Mouse (Mus musculus): ENCODE measurements around the gene Kcnj8. TPM values are rescaled to one million over a fixed set of nuclear protein-coding genes. Genes with fewer than 3 reads are reported as not detected.

Gene Kcnj8
- polyA plus RNA-seq, 1 experiment from 2014 or later, result 8.3 TPM

DNA sequence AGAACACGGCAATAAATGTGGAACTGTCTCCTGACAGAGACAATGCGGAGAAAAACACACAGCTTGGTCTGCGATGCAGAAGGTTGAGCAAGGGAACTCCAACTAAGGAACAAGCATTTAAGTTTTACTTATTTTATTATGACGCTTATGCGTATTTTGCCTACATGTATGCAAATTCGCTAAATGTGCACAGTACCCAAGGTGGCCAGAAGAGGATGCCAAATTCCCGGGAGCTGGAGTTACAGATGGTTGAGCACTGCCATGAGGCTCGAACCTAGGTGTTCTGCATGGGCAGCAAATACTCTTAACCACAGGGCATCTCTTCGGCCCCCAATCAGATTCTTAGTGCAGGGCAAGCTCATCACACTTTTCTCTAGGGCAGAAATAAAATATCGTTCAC, 13.3 kb downstream of the Kcnj8 start:
- Histone ChIP-seq H3K9ac (replicated peaks; ENCODE audit: low read depth, low read length) (no peak overlapping the region), H3K4me1 (ENCODE audit: control insufficient read depth, insufficient read depth, low read length) (no peaks in the 10 kb centered on the region), H3K4me2 (ENCODE audit: low read depth, low read length) (no peak overlapping the region), H3K27ac (ENCODE audit: low read depth, low read length) (no peak overlapping the region), H3K36me3 (ENCODE audit: control insufficient read depth, insufficient read depth, low read length) (no peaks in the 10 kb centered on the region), H3K4me3 (ENCODE audit: low read depth, low read length) (no peak overlapping the region), H3K27me3 (ENCODE audit: control insufficient read depth, insufficient read depth, low read length) (no peaks in the 10 kb centered on the region), H3K9me3 (ENCODE audit: control insufficient read depth, low read length) (no peaks in the 10 kb centered on the region)
- 82% methylated on average over 10 of the region's 10 CpGs for WGBS
- no peak for ATAC-seq (ENCODE audit: low read depth)

DNA sequence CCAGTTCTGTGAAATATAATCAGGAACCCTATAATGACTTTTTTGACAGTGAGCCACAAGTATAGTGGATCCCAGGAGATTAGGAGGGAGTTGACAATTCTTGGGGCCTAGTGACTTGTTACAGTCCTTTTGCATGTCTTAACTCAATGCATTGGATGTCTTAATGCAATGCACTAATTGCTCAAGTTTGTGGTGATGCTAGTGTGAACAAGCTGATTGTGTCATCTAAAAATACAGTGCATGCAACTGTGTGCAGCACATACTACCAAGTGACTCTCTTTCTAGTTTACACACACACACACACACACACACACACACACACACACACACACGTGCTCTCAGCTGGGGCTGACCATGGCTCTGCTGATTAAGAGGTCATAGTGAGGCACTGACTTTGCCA, 15.4 kb downstream of the Kcnj8 start:
- H3K27ac ChIP-seq (ENCODE audit: low read depth, low read length), result no peak overlapping the region
- no peak overlapping the region for H3K9ac ChIP-seq (replicated peaks; ENCODE audit: low read depth, low read length)
- no peaks in the 10 kb centered on the region for H3K36me3 ChIP-seq (ENCODE audit: control insufficient read depth, insufficient read depth, low read length)
- no peaks in the 10 kb centered on the region for H3K4me1 ChIP-seq (ENCODE audit: control insufficient read depth, insufficient read depth, low read length)
- no peaks in the 10 kb centered on the region for H3K27me3 ChIP-seq (ENCODE audit: control insufficient read depth, insufficient read depth, low read length)
- no peak overlapping the region for H3K4me2 ChIP-seq (ENCODE audit: low read depth, low read length)
- no peaks in the 10 kb centered on the region for H3K9me3 ChIP-seq (ENCODE audit: control insufficient read depth, low read length)
- no peak overlapping the region for H3K4me3 ChIP-seq (ENCODE audit: low read depth, low read length)
- no peak for ATAC-seq (ENCODE audit: low read depth)
- 80% methylated on average over 1 of the region's 1 CpGs for WGBS

DNA sequence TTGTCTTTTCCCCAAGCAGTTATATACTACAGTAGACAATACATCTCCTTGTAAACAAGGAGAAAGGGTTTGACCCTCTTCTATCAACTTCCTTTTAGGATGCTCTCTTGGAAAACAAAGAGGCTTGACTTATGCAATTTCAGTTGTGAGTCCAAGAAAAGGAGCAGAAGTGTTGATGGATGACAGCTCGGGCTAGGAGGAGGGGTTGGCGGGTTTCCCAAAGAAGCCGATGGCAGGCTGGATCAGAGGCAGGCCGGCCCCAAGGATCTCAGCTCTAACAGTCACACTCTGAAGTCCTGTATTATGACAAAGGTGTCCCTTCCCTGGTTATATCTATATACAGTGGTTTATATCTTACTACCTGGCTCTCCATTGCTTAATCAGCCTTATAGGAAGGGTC, 19.9 kb downstream of the Kcnj8 start:
- Histone ChIP-seq H3K36me3 (ENCODE audit: control insufficient read depth, insufficient read depth, low read length) (no peaks in the 10 kb centered on the region), H3K9me3 (ENCODE audit: control insufficient read depth, low read length) (no peaks in the 10 kb centered on the region), H3K4me3 (ENCODE audit: low read depth, low read length) (no peak overlapping the region), H3K9ac (replicated peaks; ENCODE audit: low read depth, low read length) (no peak overlapping the region), H3K27ac (ENCODE audit: low read depth, low read length) (no peak overlapping the region), H3K27me3 (ENCODE audit: control insufficient read depth, insufficient read depth, low read length) (no peaks in the 10 kb centered on the region), H3K4me2 (ENCODE audit: low read depth, low read length) (no peak overlapping the region), H3K4me1 (ENCODE audit: control insufficient read depth, insufficient read depth, low read length) (no peaks in the 10 kb centered on the region)
- 78% methylated on average over 4 of the region's 4 CpGs for WGBS
- no peak for ATAC-seq (ENCODE audit: low read depth)

DNA sequence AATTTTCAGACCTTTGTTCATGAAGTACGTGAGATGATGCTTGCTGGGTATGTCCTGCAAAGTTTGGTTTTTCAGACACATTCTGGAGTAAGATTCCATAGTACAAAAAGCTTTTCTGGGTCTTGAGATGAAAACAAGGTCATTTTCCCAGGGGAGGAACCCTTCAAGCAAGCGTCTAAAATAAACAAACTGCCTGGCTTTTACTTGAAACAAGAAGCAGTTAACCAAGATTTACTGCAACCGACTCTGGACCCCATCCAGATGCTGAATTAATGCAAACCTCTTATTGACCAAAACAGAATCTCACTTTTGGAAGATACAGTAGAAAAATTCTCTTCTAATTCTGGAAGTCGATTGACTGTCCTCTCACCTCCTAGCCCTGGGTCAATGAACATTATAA, 20.5 kb downstream of the Kcnj8 start:
- H3K27me3 ChIP-seq (ENCODE audit: control insufficient read depth, insufficient read depth, low read length), result no peaks in the 10 kb centered on the region
- H3K9me3 ChIP-seq (ENCODE audit: control insufficient read depth, low read length), result no peaks in the 10 kb centered on the region
- H3K4me1 ChIP-seq (ENCODE audit: control insufficient read depth, insufficient read depth, low read length), result no peaks in the 10 kb centered on the region
- H3K36me3 ChIP-seq (ENCODE audit: control insufficient read depth, insufficient read depth, low read length), result no peaks in the 10 kb centered on the region
- H3K4me3 ChIP-seq (ENCODE audit: low read depth, low read length), result no peak overlapping the region
- no peak overlapping the region for H3K27ac ChIP-seq (ENCODE audit: low read depth, low read length)
- no peak overlapping the region for H3K9ac ChIP-seq (replicated peaks; ENCODE audit: low read depth, low read length)
- 58% methylated on average over 4 of the region's 4 CpGs for WGBS
- ATAC-seq (ENCODE audit: low read depth), result no peak
- no peak overlapping the region for H3K4me2 ChIP-seq (ENCODE audit: low read depth, low read length)

DNA sequence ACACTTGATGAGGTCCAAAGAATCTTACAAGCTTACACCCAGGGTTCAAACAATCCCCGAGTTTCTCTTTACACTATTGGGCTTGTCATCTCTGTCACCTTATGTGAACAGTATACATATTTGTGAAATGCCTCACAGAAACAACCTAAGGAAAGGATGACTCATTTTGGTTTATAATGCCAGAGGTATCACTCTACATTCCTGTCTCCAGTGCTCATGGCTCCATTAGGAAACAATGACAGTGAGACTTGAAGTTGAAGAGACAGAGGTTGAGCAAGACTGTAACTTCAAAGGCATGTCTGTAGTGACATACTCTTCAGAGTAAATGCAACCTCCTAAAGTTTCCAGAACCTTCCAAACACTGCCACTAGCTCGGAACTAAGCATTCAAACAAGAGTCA, 23.0 kb downstream of the Kcnj8 start:
- H3K4me1 ChIP-seq (ENCODE audit: control insufficient read depth, insufficient read depth, low read length), result no peaks in the 10 kb centered on the region
- no peak overlapping the region for H3K27ac ChIP-seq (ENCODE audit: low read depth, low read length)
- 83% methylated on average over 2 of the region's 2 CpGs for WGBS
- H3K36me3 ChIP-seq (ENCODE audit: control insufficient read depth, insufficient read depth, low read length), result no peaks in the 10 kb centered on the region
- H3K4me3 ChIP-seq (ENCODE audit: low read depth, low read length), result no peak overlapping the region
- H3K9me3 ChIP-seq (ENCODE audit: control insufficient read depth, low read length), result no peaks in the 10 kb centered on the region
- H3K27me3 ChIP-seq (ENCODE audit: control insufficient read depth, insufficient read depth, low read length), result no peaks in the 10 kb centered on the region
- H3K4me2 ChIP-seq (ENCODE audit: low read depth, low read length), result no peak overlapping the region
- no peak overlapping the region for H3K9ac ChIP-seq (replicated peaks; ENCODE audit: low read depth, low read length)
- ATAC-seq (ENCODE audit: low read depth), result no peak

DNA sequence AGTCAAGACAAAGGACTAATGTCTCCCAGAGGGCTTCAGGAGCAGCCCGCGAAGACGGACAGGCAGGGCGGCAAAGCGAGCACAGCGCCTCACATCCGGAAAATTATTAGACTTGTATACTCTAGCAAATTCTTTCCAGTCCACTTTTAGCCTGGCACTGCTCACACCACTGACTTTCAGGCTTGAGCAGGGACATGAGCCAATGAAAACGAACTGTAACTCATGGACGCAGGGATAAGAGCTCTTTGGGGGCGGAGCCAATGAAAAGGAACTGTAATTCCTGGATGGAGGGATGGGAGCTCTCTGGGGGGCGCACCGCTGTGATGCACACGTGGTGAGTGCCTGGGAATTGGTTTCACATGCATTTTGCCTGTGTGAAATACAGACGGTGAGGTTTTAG, 26.3 kb downstream of the Kcnj8 start:
- Histone ChIP-seq H3K4me1 (ENCODE audit: control insufficient read depth, insufficient read depth, low read length) (no peaks in the 10 kb centered on the region), H3K27me3 (ENCODE audit: control insufficient read depth, insufficient read depth, low read length) (no peaks in the 10 kb centered on the region), H3K4me3 (ENCODE audit: low read depth, low read length) (no peak overlapping the region), H3K9ac (replicated peaks; ENCODE audit: low read depth, low read length) (no peak overlapping the region), H3K4me2 (ENCODE audit: low read depth, low read length) (no peak overlapping the region; the same call in 1 of the 2 replicates), H3K27ac (ENCODE audit: low read depth, low read length) (no peak overlapping the region), H3K36me3 (ENCODE audit: control insufficient read depth, insufficient read depth, low read length) (no peaks in the 10 kb centered on the region), H3K9me3 (ENCODE audit: control insufficient read depth, low read length) (no peaks in the 10 kb centered on the region)
- WGBS, result 49% methylated on average over 14 of the region's 14 CpGs
- ATAC-seq (ENCODE audit: low read depth), result no peak

DNA sequence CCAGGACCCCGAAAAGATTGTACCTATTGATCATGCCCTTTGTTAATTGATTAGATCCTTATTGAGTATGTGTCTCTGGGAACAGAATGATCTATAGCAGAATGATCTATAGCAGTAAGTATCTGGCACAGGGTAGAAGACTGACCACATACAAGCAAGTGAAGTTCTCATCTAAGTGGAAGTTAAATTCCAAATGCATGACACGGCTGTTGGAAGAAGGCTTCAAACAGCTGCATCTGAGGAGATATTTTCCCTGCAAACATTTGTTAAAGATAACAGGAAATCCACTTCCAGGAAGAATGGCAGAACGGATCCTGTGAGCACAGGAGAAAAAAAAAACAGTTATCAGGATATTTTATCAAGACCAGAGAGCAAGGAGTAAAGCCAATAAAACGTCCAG, 27.8 kb downstream of the Kcnj8 start:
- Histone ChIP-seq H3K4me2 (ENCODE audit: low read depth, low read length) (no peak overlapping the region), H3K4me1 (ENCODE audit: control insufficient read depth, insufficient read depth, low read length) (no peaks in the 10 kb centered on the region), H3K27me3 (ENCODE audit: control insufficient read depth, insufficient read depth, low read length) (no peaks in the 10 kb centered on the region), H3K9ac (replicated peaks; ENCODE audit: low read depth, low read length) (no peak overlapping the region), H3K9me3 (ENCODE audit: control insufficient read depth, low read length) (no peaks in the 10 kb centered on the region), H3K36me3 (ENCODE audit: control insufficient read depth, insufficient read depth, low read length) (no peaks in the 10 kb centered on the region), H3K27ac (ENCODE audit: low read depth, low read length) (no peak overlapping the region), H3K4me3 (ENCODE audit: low read depth, low read length) (no peak overlapping the region)
- WGBS, result 77% methylated on average over 4 of the region's 4 CpGs
- ATAC-seq (ENCODE audit: low read depth), result no peak

DNA sequence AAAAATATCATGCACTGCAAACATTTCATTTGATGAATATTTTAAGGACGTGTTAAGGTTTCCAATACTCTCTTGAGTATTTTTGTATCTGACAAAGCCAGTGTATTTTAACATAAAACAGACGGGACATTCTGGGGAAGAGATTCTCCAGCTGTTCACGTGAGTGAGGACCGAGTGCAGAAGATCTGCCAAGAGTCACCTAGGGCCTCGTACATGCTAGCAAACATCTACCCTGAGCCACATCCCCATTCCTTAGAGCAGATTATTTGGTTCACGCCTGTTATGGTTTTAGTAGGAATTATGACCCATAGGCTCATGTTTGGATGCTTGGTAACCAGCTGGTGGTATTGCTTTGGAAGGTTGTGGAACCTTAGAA, 28.6 kb downstream of the Kcnj8 start:
- Histone ChIP-seq H3K9ac (replicated peaks; ENCODE audit: low read depth, low read length) (no peak overlapping the region), H3K36me3 (ENCODE audit: control insufficient read depth, insufficient read depth, low read length) (no peaks in the 10 kb centered on the region), H3K27me3 (ENCODE audit: control insufficient read depth, insufficient read depth, low read length) (no peaks in the 10 kb centered on the region), H3K4me3 (ENCODE audit: low read depth, low read length) (no peak overlapping the region), H3K27ac (ENCODE audit: low read depth, low read length) (no peak overlapping the region), H3K4me1 (ENCODE audit: control insufficient read depth, insufficient read depth, low read length) (no peaks in the 10 kb centered on the region), H3K4me2 (ENCODE audit: low read depth, low read length) (no peak overlapping the region), H3K9me3 (ENCODE audit: control insufficient read depth, low read length) (no peaks in the 10 kb centered on the region)
- ATAC-seq (ENCODE audit: low read depth), result no peak
- WGBS, result 88% methylated on average over 6 of the region's 6 CpGs

DNA sequence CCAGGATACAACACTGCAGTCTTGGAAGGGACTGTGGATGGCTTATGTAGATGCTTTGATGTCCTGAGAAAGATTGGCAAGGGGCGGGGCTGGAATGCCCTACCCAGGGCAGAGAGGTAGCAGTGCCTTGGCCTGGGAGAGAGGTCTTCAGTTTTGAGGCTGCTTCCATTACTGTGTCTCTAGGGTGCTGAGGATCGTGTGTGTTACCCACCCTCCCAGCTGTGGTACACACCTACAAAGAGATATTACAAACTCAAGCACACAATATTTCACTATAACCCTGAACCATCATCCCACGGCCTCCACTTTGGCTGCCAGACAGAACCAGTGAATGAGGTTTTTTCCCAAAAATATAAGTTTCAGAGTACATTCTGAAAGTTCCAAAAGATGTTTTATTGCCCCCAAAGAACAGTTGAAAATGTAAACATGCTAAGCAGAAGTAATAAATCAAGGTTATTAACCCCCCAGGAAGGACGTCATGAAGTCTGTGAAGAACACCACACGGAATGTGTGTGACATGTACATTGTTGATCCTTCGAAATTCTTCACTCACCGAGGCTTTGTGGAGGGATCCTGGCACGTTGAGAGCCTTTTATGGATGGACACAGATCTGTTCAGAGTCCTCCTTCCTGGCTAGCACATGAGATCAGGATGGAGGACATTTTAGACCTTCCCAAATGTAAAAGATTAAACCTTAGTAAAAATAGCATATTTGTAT, 29.2 kb downstream of the Kcnj8 start:
- H3K9ac ChIP-seq (replicated peaks; ENCODE audit: low read depth, low read length), result no peak overlapping the region
- no peaks in the 10 kb centered on the region for H3K9me3 ChIP-seq (ENCODE audit: control insufficient read depth, low read length)
- no peak overlapping the region for H3K27ac ChIP-seq (ENCODE audit: low read depth, low read length)
- H3K4me2 ChIP-seq (ENCODE audit: low read depth, low read length), result no peak overlapping the region
- WGBS, result 76% methylated on average over 8 of the region's 8 CpGs
- no peaks in the 10 kb centered on the region for H3K36me3 ChIP-seq (ENCODE audit: control insufficient read depth, insufficient read depth, low read length)
- no peaks in the 10 kb centered on the region for H3K27me3 ChIP-seq (ENCODE audit: control insufficient read depth, insufficient read depth, low read length)
- H3K4me1 ChIP-seq (ENCODE audit: control insufficient read depth, insufficient read depth, low read length), result no peaks in the 10 kb centered on the region
- H3K4me3 ChIP-seq (ENCODE audit: low read depth, low read length), result no peak overlapping the region
- ATAC-seq (ENCODE audit: low read depth), result no peak
